Mouse (Mus musculus) lung, postnatal 0 days (tissue): ENCODE data around the gene Tcirg1. TPM values are rescaled to one million over a fixed set of nuclear protein-coding genes. Genes with fewer than 3 reads are reported as not detected.

Experiments
- ATAC-seq: fragments of 200-750 bp; cut with Nextera tagmentation; 2 replicates; pipeline ENCODE4 v1.8.0; 2017; ENCODE audit warnings: moderate library complexity
- DNase-seq: peaks from one replicate; pipeline ENCODE4 v3.0.0-alpha.2; 2016; ENCODE audit warnings: low spot score
- H3K27ac ChIP-seq: fragments of 300-500 bp; sonication (generic); 2 replicates; pipeline ENCODE4 v1.5.1; 2014; ENCODE audit warnings: antibody characterized with exemption, mild to moderate bottlenecking, low read length, mixed read lengths
- H3K27me3 ChIP-seq: fragments of 300-500 bp; sonication (generic); replicated peaks from 2 replicates; pipeline ENCODE4 v1.6.1; 2014; ENCODE audit warnings: low read length, mixed read lengths; ENCODE audit not compliant: insufficient read depth
- H3K36me3 ChIP-seq: fragments of 300-500 bp; sonication (generic); 2 replicates; pipeline ENCODE4 v1.6.1; 2014; ENCODE audit warnings: low read length, mixed read lengths; ENCODE audit not compliant: insufficient read depth
- H3K4me1 ChIP-seq: fragments of 300-500 bp; sonication (generic); 2 replicates; pipeline ENCODE4 v1.6.1; 2014; ENCODE audit warnings: antibody characterized with exemption, low read depth, low read length, mixed read lengths; ENCODE audit not compliant: insufficient read depth
- H3K4me2 ChIP-seq: fragments of 300-500 bp; sonication (generic); replicated peaks from 2 replicates; pipeline ENCODE4 v1.6.1; 2014; ENCODE audit warnings: low read depth, mild to moderate bottlenecking, low read length, moderate library complexity, mixed read lengths
- H3K4me3 ChIP-seq: fragments of 300-500 bp; sonication (generic); 2 replicates; pipeline ENCODE4 v1.5.1; 2014; ENCODE audit warnings: low read depth, low read length
- H3K9ac ChIP-seq: fragments of 300-500 bp; sonication (generic); replicated peaks from 2 replicates; pipeline ENCODE4 v1.6.1; 2014; ENCODE audit warnings: low read depth, mild to moderate bottlenecking
- H3K9me3 ChIP-seq: fragments of 300-500 bp; sonication (generic); 2 replicates; pipeline ENCODE4 v1.6.1; 2016; ENCODE audit warnings: low read length, mixed read lengths
- CTCF ChIP-seq: IDR thresholded peaks from 2 replicates; pipeline ENCODE4 v1.5.1; 2016; ENCODE audit warnings: antibody characterized with exemption, mild to moderate bottlenecking
- EP300 ChIP-seq: IDR thresholded peaks from 2 replicates; pipeline ENCODE4 v1.6.1; 2016; ENCODE audit warnings: antibody characterized with exemption, mild to moderate bottlenecking, control low read depth
- WGBS: fragments of 180-500 bp; shearing (Covaris S2); extraction: QIAGEN DNeasy Blood & Tissue Kit; methylation state at CpG from one replicate; pipeline ENCODE4 v1.1.7; 2014; 5-methylcytosine and 5-hydroxymethylcytosine counted together
- polyA plus RNA-seq: library from polyadenylated mRNA; unstranded; fragments of >200 nt; fragmentation: Nextera tagmentation; extraction: Ambion mirVana; gene quantifications from 2 replicates; pipeline ENCODE4 v1.2.1, GENCODE M21; 2015

Gene Tcirg1
- polyA plus RNA-seq, 1 experiment from 2014 or later = 31.8 TPM

GRCm38 (mm10) chr19:3864960-3865359 lies 42.0 kb downstream of the Tcirg1 start:
- no peak overlapping the region for H3K4me2 ChIP-seq
- TF ChIP-seq EP300 (no peak), CTCF (peak; percentile 62)
- H3K27me3 ChIP-seq = no peaks in the 10 kb centered on the region
- no peaks in the 10 kb centered on the region for H3K36me3 ChIP-seq
- no peak overlapping the region for H3K27ac ChIP-seq
- no peak overlapping the region for H3K9ac ChIP-seq
- DNase-seq (no peak), ATAC-seq (no peak)
- no peaks in the 10 kb centered on the region for H3K4me1 ChIP-seq
- no peak overlapping the region for H3K4me3 ChIP-seq
- H3K9me3 ChIP-seq = no peaks in the 10 kb centered on the region
- 80% methylated on average over 2 of the region's 2 CpGs for WGBS

- no peak overlapping the region for H3K27ac ChIP-seq
- H3K36me3 ChIP-seq = no peaks in the 10 kb centered on the region
- H3K9me3 ChIP-seq = no peaks in the 10 kb centered on the region
- no peak overlapping the region for H3K4me3 ChIP-seq
- H3K4me1 ChIP-seq = no peaks in the 10 kb centered on the region
- DNase-seq = no peak
- no peak for ATAC-seq
- H3K4me2 ChIP-seq = no peak overlapping the region
- no peak for TF ChIP-seq CTCF
- no peak for TF ChIP-seq EP300
- H3K9ac ChIP-seq = no peak overlapping the region
- WGBS = 58% methylated on average over 2 of the region's 2 CpGs
- no peaks in the 10 kb centered on the region for H3K27me3 ChIP-seq
These were observed 44.2 kb downstream of the Tcirg1 start for GRCm38 (mm10) chr19:3862713-3863112.

DNA sequence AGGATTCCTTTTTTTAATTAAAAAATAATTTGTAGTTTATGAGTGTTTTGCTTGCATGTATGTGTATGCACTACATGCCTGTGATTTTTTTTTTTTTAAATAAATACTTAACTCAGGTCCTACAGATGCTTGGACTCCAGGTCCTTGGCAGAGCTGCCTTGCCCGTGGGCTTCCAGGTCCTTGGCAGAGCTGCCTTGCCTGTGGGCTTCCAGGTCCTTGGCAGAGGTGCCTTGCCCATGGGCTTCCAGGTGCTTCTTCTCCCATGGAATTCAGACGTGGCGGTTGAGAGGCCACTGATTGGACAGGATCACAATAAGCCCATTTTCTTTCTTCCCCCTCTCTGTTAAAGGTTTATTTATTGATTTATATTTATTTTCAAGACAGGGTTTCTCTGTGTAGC lies 49.7 kb downstream of the Tcirg1 start:
- Histone ChIP-seq H3K4me2 (no peak overlapping the region), H3K27me3 (no peaks in the 10 kb centered on the region), H3K27ac (no peak overlapping the region), H3K4me3 (no peak overlapping the region), H3K4me1 (0 out of 2 replicates have a peak, but pooled peaks cover 4% of the 10 kb centered on the region), H3K36me3 (no peaks in the 10 kb centered on the region), H3K9me3 (no peaks in the 10 kb centered on the region), H3K9ac (no peak overlapping the region)
- WGBS = 58% methylated on average over 3 of the region's 3 CpGs
- ATAC-seq (no peak), DNase-seq (no peak)
- TF ChIP-seq EP300 = no peak

- 17% methylated on average over 4 of the region's 4 CpGs for WGBS
- Histone ChIP-seq H3K4me1 (peaks cover 11% of the 10 kb centered on the region; the same call in 1 of the 2 replicates), H3K9ac (no peak overlapping the region), H3K27ac (peak overlapping the region; percentile 11), H3K27me3 (no peaks in the 10 kb centered on the region), H3K4me3 (peak overlapping the region; percentile 16; the same call in 1 of the 2 replicates), H3K36me3 (no peaks in the 10 kb centered on the region), H3K4me2 (peak overlapping the region; percentile 46), H3K9me3 (no peaks in the 10 kb centered on the region)
- TF ChIP-seq CTCF = no peak
- no peak for TF ChIP-seq EP300
- no peak for ATAC-seq
- DNase-seq = peak; percentile 33
These were observed 51.3 kb downstream of the Tcirg1 start for GRCm38 (mm10) chr19:3855601-3856000.

GRCm38 (mm10) chr19:3855091-3855490 lies 51.8 kb downstream of the Tcirg1 start:
- DNase-seq = peak; percentile 60
- Histone ChIP-seq H3K4me2 (peak overlapping the region; percentile 46), H3K4me1 (peaks cover 12% of the 10 kb centered on the region; the same call in 1 of the 2 replicates), H3K9ac (no peak overlapping the region), H3K4me3 (peak overlapping the region; percentile 16; the same call in 1 of the 2 replicates), H3K27me3 (no peaks in the 10 kb centered on the region), H3K27ac (peak overlapping the region; percentile 11; the same call in 1 of the 2 replicates), H3K36me3 (no peaks in the 10 kb centered on the region), H3K9me3 (no peaks in the 10 kb centered on the region)
- TF ChIP-seq CTCF (no peak), EP300 (no peak)
- ATAC-seq = no peak
- WGBS = 47% methylated on average over 6 of the region's 6 CpGs

DNA sequence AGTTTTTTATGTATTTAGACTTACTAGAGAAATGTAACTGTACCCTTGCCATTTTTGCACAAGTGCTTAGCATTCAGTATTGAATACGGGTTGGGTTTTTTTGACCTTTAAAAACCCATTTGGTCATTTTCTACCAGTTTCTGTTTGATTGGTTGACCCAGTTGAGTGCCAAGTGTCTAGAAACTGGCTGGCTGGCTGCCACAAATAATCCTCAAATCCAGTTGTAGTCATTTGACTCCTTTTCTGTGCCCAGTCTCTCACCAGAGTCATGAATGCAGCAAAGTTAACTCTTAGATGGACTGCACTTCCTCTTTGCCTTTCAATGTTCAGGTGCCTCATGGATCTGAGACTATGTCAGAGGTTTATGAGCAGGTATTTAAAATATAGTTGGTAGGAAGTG lies 53.0 kb downstream of the Tcirg1 start:
- TF ChIP-seq EP300 = no peak
- TF ChIP-seq CTCF = no peak

DNA sequence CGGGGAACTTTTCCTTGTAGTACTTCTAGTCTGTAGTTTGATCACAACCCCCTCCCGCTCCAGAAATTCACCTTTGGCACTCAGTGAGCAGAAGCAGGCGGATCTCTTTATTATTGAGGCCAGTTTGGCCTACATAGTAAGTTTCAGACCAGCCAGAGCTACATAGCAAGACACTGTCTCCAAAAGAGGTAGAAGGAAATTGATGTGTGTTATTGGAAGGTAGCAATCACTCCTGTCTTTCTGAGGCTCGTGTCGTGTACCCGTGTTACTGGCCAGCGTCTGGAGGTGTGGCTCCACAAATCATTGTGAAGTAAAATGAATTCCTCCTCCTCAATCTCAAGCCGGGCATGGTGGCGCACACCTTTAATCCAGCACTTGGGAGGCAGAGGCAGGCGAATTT lies 53.8 kb downstream of the Tcirg1 start:
- Histone ChIP-seq H3K27me3 (no peaks in the 10 kb centered on the region), H3K9me3 (no peaks in the 10 kb centered on the region), H3K27ac (no peak overlapping the region), H3K9ac (no peak overlapping the region), H3K4me1 (peaks cover 12% of the 10 kb centered on the region; the same call in 1 of the 2 replicates), H3K4me2 (peak overlapping the region; percentile 86), H3K4me3 (peak overlapping the region; percentile 92), H3K36me3 (no peaks in the 10 kb centered on the region)
- ATAC-seq = no peak
- TF ChIP-seq CTCF (no peak), EP300 (no peak)
- no peak for DNase-seq
- 74% methylated on average over 10 of the region's 10 CpGs for WGBS

More for the DNA sequence above, 53.0 kb downstream of the Tcirg1 start:
- peak overlapping the region; percentile 92 for H3K4me3 ChIP-seq
- no peaks in the 10 kb centered on the region for H3K27me3 ChIP-seq
- no peaks in the 10 kb centered on the region for H3K9me3 ChIP-seq
- peak; percentile 44 for DNase-seq
- ATAC-seq = no peak
- WGBS = 53% methylated on average over 1 of the region's 1 CpGs
- no peaks in the 10 kb centered on the region for H3K36me3 ChIP-seq
- H3K4me1 ChIP-seq = peaks cover 12% of the 10 kb centered on the region; the same call in 1 of the 2 replicates
- H3K27ac ChIP-seq = 0 out of 2 replicates have a peak overlapping the region, but pooled peaks have one; percentile 38
- peak overlapping the region; percentile 86 for H3K4me2 ChIP-seq
- H3K9ac ChIP-seq = no peak overlapping the region
